Mouse (Mus musculus) heart, postnatal 14 days (tissue): ENCODE measurements around the gene Gcsh. TPM values are rescaled to one million over a fixed set of nuclear protein-coding genes. Genes with fewer than 3 reads are reported as not detected.
A peak's percentile ranks its signal among the peaks of the same experiment; 100 is the strongest.

Experiments
- DNase-seq, 2 experiments: peaks; one replicate each; pipeline ENCODE4 v3.0.0; 2021 to 2022
- intact Hi-C: fragments of 180-260 bp; cut with DNase I; formaldehyde crosslinking; loops from one replicate; pipeline ENCODE4 v1.15.1; 2025
- total RNA-seq, 2 experiments: library from RNA; stranded (reverse); gene quantifications; 2 replicates each; pipeline ENCODE4 v1.2.3; 2021

The Gcsh gene
- total RNA-seq, 2 experiments from 2014 or later: 32.7 to 34.9 TPM

DNA sequence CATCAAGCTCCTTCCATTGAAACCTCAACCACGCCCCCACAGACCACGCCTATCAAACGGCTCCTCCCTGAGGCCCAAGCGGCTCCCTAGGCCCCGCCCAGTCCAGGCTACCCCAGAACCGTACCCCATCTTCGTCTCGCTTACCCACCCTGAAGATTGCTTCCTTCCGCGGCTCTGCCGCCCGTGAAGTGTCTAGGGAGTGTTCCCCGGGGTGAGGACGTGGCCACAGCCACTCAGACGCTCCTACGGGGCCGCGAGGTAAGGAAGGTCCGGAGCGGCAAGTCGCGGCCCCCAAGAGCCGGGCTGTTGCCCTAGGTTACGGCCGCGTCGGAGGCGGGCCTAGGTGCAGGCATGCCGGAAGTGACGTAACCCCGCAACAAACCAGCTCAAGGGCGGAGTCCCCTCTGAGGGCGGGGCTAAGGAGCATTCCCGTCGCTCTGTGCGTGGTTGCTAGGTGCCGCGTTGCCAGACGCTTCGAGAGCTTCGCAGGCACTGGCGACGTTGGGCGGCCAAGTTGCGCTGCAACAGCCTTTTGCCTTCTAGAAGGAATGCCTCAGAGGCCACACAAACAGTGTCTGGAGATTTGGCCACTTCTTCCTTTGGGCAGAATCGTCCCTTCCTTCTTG, 14.6 kb downstream of the Gcsh start, which contains the start of gene 1700030J22Rik:
Gene 1700030J22Rik, minus strand, starts transcription at position 329 of the 626 bp plus-strand sequence.
- peak; percentile 98 to 99 for DNase-seq
- intact Hi-C loops: no loop called here

DNA sequence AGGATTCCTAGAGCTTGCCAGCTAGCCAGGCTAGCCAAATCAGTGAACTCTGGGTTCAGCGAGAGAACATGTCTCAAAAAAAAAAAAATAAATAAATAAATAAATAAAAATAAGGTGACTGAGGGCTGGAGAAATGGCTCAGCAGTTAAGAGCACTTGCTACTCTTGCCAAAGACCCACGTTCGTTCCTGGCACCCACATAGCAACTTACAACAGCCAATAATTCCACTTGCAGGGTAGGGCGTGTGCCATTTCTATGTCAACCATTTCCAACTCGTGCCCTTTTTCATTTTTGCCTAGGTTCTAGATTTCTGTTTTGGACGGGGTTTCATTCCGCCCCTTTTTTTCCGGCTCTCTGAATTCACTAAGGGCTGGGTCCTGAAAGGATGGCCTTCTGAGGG, 15.3 kb downstream of the Gcsh start:
- intact Hi-C loops: no loop called here
- no peak for DNase-seq

DNA sequence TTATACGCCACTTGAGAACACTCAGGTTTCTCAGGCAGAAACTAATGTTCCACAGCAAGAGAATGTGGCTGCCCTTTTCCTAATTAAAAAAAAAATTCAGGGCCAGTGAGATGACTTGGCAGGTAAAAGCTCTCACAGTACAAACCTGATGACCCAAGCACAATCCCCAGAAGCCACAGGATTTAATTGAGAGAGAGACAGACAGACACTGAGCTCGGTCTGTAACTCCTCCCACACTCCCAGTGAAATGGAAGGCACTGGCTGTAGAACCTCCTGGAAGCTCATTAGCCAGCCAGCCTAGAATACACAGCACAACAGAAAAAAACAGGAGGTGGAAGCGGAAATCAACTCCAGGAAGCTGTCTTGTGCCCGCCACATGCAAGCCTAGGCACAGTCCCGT, 17.7 kb downstream of the Gcsh start:
- no peak for DNase-seq
- intact Hi-C loops: no loop called here

DNA sequence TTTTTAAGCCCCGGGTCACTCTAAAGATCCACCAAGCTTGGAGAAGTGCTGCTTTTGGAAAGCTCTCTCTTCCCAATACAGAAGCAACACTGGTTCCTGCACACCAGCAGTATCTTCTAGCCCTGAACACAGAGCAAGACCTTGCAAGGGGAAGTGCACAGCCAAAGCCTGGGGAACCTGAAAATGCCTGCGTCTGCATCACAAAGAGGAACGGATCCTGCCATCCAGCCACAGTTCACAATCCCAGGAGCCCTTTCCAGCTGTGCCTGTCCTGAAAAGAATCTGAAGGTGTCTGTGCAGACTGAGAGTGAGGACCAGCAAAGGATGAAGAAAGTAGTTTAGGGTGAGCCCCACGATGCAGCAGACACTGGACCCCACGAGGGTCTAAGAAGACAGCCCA, 18.3 kb downstream of the Gcsh start:
- DNase-seq: no peak
- intact Hi-C loops: no loop called here

DNA sequence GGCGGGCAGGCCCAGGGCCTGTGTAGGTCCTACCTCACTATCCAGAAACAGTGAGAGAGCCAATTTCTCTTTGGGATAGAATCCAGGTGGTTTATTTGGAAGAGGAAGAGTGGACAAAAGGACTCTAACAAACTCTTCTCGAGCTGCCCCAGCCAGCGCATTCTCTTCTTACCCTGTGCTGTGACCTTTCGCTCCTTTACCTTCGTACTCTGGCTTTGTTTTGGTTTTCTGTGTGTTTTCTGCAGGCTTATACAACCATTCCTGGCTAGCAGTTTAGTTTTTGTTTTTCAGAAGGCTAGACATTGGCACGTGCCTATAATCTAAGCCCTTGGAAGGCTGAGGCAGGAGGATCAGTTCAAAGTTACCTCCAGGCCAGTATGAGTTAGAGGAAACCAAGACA, 23.8 kb downstream of the Gcsh start:
- DNase-seq: no peak
- intact Hi-C loops: no loop called here

DNA sequence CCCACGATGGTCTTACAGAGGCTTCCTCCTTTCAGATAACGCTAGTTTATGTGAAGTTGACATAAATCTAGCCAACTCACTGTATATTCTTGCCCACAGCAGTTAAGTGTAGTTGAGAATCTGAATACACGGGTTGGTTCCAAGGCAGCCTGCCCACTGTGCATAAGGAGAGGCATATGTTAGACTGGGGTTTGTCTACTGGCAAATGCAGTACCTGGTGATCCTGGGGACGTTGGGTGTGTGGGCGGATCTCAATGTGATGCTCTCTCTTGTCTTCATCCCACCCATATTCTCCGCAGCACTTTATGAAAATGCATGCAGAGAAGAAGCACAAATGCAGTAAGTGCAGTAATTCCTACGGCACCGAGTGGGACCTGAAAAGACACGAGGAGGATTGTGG, 38.9 kb downstream of the Gcsh start:
- DNase-seq: no peak
- intact Hi-C loops: no loop called here

DNA sequence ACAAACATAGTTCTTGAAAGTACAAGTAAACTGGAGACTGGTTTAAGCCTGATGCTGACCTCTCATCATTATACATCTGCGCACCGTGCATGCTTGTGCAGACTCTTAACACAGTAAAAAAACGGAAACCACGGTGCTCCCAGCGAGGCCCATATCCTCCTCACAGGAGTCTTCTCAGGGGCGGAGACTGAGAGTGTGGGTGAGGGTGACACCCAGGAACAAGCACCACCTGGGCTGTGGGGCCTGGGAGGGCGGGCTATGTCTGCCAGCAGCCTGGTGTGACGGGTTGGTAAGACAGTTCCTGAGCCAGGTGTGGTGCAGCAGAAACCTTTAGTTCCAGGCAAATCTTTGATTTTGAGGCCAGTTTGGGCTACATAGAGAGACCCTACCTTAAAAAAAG, 40.9 kb downstream of the Gcsh start:
- intact Hi-C loops: no loop called here
- no peak for DNase-seq

DNA sequence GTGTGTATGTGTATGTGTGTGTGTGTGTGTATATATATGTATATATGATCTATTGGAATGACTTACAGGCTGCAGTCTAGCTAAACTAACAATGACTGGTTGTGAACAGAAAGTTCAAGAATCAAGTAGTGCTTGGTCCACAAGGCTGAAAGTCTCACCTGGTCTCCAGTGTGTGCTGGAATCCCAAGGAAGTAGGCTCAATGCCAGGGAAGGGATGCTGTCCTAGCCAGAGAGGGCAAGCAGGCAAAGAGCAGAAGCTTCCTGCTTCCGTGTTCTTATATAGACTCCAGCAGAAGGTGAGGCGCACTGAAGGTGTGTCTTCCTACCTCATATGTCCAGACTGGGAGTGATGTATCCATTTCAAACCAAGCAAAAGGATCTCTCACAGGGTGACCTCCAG, 41.6 kb downstream of the Gcsh start:
- intact Hi-C loops: no loop called here
- DNase-seq: no peak

DNA sequence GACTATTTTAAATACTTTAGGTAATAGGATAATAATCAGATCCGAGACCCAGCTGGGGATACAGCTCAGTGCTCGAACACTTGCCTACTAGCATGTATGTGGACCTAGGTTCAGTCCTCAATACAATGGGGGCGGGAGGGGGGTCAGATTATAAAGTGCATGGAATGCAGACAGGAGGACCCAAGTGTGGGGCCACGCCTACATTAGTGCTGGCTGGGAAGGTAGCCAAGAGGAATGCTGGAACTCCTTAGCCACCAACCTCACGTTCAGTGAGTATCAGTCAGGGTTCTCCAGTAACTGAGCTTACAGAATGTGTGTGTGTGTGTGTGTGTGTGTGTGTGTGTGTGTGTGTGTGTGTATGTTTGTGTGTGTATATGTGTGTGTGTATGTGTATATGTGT, 42.0 kb downstream of the Gcsh start:
- intact Hi-C loops: no loop called here
- DNase-seq: peak in 1 of 2 experiments; percentile 26

DNA sequence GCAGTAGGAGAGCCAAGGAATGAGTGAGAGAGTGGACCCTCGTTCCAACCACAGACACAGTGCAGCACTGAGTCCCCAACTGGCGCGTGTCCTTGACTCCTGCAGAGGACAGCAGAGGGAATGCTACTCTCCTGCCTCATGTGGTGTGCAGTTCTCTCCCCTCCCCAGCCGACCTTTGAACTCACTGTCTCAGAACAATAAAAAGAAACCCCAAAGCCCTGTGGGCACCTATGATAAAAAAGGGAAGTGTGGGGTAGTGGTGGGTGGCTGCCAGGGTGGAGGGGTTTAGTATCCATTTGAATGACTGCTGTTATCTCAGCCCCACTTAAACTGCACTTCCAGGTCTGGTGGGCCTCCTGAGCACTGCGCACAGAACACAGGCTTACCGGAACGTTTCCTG, 45.7 kb downstream of the Gcsh start:
- intact Hi-C loops: loop anchor here (10.0 kb wide), 1 partner anchor 527 kb away; no protein-coding TSS in a partner anchor
- DNase-seq: peak in 1 of 2 experiments; percentile 12

DNA sequence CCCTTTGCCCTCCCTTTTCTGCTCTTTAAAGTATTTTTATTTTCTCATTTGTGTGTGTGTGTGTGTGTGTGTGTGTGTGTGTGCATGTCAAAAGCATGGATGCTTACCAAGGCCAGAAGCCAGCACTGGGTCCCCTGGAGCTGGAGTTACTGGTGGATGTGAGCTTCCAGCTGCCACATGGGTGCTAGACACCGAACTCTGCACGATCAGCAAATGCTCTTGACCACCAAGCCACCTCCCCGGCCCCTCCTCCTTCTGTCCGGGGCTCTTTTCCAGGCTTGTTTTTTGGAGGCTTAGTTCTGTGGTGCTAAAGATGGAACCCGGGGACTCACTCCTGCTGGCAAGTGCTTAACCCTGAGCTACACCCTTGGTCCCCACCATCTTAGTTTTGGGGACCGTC, 46.5 kb downstream of the Gcsh start:
- peak; percentile 17 to 25 for DNase-seq
- intact Hi-C loops: loop anchor here (10.0 kb wide), 1 partner anchor 528 kb away; no protein-coding TSS in a partner anchor

DNA sequence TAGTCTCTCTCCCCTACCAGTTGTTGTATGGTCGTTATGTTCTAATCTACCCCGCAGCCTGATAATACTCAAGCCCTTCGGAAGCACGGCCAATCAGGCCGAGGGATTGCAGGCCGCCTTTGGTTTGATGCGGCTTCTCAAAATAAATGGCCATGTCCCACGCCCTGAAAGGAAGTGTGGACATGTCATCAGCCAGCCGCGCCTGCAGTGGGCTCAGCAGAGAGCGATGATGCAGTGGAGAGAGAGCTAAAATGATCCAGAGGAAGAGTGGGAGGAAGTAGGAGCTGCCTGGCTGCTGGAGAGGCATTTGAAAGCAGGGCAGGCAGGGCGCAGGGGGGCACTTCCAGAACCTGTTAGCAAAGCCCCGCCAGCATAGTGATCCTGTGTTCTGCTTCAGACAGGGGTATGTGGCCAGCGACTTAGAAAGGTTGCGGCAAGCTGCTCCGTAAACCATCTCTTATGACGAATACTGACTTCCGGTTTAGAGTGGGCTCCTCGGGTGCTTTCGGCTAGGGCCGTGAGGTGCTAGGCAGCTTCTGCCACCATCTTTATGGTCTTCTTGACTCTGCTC, 47.0 kb downstream of the Gcsh start:
- DNase-seq: peak; percentile 51
- intact Hi-C loops: loop anchor here (10.0 kb wide), 1 partner anchor 528 kb away; no protein-coding TSS in a partner anchor

DNA sequence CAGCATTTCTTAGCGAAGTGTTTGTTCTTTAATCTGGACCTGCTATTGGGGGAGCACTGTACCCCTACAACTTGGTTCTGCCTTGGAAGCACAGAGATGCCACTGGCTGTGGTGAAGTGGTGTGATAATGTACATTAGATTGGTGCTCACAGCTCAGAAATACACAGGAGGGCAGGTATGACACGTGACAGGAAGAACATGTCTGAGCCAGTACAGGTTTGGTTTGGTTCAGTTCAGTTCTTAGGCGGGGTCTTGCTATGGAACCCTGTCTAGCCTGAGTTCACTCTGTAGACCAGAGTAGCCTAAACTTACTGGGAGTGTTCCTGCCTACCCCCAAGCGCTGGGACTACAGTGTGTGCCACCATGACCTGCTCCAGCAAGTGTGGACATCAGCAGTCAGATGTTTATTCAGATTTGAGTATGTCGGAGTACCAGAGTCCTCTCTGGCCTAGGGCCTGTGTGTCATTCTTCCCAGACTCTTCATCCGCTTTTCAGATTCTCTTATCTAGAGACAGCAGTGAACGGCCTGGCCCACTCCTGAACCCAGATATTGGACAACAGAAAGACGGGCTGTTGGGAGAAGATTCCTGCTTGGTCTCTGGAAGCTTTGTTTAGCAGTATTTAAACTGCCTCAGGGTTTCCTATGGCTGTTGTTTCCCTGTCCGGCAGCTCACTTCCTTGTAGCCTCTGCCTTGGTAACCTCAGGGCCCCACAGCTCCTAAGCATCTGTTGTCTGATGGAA, 48.0 kb downstream of the Gcsh start:
- no peak for DNase-seq
- intact Hi-C loops: loop anchor here (10.0 kb wide), 1 partner anchor 529 kb away; no protein-coding TSS in a partner anchor

DNA sequence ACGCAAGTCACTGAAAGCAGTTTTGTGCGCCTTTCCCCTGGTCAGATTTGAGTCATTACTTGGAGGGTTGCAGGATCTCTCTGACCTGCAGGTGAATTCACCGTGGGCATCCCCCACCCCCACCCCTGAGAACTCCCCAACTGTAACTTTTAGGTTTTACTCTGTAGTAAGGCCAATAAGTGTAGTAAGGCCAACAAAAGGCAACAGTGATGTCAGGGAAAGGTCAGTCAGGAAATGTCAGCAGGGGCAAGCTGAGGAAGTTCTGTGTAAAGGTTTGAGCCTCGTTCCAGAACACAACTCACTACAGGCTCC, 49.0 kb downstream of the Gcsh start:
- intact Hi-C loops: loop anchor here (10.0 kb wide), 1 partner anchor 530 kb away; no protein-coding TSS in a partner anchor
- no peak for DNase-seq

DNA sequence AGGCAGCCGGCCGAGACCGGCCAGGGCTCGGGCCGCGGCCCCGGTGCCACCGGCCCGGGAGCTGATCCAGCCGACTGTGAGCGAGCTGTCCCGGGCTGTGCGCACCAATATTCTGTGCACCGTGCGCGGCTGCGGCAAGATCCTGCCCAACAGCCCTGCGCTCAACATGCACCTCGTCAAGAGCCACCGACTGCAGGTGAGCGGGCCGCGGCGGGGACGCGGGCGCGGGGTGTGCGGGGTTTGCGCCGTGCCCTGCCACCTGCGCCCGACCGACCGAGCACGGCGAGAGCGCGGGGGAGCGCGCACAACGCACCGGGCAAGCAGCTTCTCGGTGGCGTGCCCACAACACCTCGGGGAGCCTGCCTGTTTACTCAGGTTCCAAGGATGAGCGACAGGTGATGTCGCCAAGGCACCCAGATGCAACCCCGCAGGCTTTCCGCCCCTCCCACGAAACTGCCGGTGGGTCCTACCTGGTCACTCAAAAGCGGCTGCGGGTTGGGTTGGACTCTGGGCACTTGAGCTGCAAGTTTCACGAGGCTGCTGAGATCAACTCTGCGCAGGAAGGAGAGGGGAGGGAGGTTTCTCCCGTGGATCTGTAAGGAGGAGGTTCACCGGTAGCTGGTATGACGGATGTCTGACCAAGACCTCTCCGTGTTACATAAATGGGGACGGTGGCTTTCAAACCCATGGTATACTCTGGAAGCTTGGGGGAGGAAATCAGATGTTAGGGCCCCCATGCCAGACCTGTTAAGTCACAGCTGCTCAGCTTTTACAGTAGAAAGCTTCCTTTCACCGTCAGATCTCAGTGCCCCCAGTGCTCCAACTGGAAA, 49.6 kb downstream of the Gcsh start:
- intact Hi-C loops: loop anchor here (1.0 to 10.0 kb wide), 2 partner anchors 37 to 531 kb away; no protein-coding TSS in a partner anchor
- peak; percentile 21 to 23 for DNase-seq

DNA sequence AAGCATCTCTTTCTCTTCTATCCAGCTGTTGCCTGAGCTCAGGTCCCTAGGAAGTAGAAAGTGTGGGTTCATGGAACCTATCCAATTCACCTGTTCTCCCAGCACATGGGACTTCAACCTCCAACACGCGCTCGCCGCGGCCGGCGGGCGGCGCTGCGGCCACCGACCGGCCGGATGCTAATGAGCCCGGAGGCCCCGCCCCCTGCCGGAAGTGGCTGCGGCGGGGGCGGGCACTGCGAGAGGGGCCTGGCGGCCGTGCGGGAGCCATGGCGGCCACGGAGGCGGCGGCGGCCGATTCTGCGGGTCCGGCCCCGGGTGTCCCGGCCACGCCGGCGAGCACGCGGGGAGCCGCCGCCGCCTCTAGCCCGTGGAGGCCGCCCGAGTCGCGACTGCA, 50.2 kb downstream of the Gcsh start, which contains the start of gene Atmin:
Gene Atmin, plus strand, starts transcription at position 233 of the 394 bp plus-strand sequence.
- intact Hi-C loops: loop anchor here (1.0 to 10.0 kb wide), 2 partner anchors 37 to 532 kb away; no protein-coding TSS in a partner anchor
- DNase-seq: peak; percentile 92 to 94

DNA sequence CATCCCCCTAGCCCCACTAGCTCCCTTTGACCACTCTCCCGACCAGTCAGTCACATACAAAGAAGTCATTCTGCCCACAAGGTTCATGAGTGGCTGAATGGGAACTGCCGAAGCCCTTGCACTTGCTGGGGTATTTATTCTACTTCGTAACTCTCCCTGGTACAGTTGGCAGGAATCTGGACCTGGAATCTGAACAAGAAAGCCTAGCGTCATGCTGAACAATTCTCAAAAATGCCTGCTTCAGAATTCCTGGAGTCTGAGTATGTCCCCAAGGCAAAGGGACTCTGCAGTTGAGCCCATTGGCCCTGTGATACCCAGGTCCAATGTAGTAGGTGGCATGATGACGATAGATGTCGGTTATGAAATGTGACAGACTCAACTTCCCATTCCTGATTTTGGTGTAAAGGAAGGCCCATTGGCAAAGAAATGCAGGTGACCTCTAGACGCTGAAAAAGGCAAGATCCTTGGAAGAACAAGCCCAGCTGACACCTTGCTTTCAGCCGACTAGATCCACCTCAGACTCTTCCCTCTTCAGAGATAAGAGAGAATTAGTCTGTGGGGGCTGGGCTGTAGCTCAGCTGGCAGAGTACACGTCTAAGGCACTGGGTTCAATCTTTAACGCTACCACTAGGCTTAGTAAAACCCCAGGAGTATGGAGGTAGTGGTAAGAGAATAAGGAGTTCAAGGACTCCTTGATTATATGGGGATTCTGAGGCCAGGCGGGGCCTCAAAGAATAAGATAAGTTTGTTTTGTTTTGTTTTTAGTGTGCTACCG, 50.9 kb downstream of the Gcsh start:
- intact Hi-C loops: loop anchor here (1.0 to 10.0 kb wide), 2 partner anchors 38 to 532 kb away; no protein-coding TSS in a partner anchor
- DNase-seq: no peak

DNA sequence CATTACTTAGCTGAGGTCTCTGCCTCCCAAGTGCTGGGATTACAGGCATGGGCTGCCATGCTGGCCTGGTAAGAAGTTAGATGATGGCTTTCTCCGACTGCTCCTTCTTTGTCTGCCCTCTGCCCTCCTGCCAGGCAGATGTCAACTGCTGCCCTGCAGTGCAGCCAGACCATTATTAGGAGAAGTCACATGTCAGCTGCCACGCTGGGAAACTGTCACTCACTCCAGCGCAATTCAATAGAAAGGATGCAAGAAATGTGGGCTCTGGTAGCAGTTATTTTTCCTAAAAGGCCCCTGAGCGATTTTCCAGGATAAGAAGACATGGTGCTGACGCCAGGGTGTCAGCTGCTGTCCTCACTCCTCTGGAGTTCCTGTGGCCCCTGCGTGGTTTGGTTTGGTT, 57.8 kb downstream of the Gcsh start:
- intact Hi-C loops: no loop called here
- no peak for DNase-seq

DNA sequence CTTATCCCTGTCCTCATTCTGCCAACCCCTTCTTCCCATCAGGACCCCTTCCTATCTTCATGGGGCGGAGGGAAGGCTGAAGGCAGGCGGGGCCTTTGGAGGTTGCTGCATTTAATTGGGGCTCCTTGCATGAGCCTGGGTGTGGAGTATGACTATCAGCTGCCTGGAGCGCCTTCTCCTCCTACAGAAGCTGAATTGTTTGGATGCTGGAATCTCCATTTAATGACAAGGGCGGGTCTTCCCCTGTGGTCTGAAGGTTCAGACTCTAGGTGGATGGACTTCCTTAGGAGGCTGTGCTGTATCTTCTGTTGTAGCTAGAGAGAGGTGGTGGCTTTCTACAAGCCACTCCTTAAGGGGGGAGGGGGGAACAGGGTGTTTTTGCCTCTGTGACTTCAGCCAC, 58.4 kb downstream of the Gcsh start:
- intact Hi-C loops: no loop called here
- no peak for DNase-seq
